Mouse (Mus musculus): ENCODE results near the gene Gstm3. TPM values are rescaled to one million over a fixed set of nuclear protein-coding genes. Genes with fewer than 3 reads are reported as not detected.
"Not testable (repeated sequence)": the region's sequence is repeated elsewhere in the genome, so short reads cannot be mapped to it uniquely, and the experiment has no call there.

Gene Gstm3
- total RNA-seq (2021): not detected in 2 replicates
- long read RNA-seq, transcript Gstm3-201 (8 exons, 1,311 nt): major isoform, 44 of 54 reads
- long read RNA-seq, partial matches to known transcripts: 5 of 54 reads
- long read RNA-seq, other reads (novel, unspliced or antisense): 5 of 54 reads

GRCm38 (mm10) chr3:107968724-107969395 lies at the start of gene Gstm3:
Gene Gstm3 (minus strand): TSS chr3:107969283.
- no peak for DNase-seq

- DNase-seq: no peak
Measured at GRCm38 (mm10) chr3:108018190-108018820, 49.2 kb upstream of the Gstm3 start.

- peak; percentile 92 for DNase-seq
Measured at GRCm38 (mm10) chr3:108017473-108018189, 48.5 kb upstream of the Gstm3 start, which contains the start of gene Gstm1. Gene Gstm1 (minus strand): TSS chr3:108017973.

GRCm38 (mm10) chr3:108016468-108016867 lies 47.4 kb upstream of the Gstm3 start:
- not testable (repeated sequence) for DNase-seq

DNA sequence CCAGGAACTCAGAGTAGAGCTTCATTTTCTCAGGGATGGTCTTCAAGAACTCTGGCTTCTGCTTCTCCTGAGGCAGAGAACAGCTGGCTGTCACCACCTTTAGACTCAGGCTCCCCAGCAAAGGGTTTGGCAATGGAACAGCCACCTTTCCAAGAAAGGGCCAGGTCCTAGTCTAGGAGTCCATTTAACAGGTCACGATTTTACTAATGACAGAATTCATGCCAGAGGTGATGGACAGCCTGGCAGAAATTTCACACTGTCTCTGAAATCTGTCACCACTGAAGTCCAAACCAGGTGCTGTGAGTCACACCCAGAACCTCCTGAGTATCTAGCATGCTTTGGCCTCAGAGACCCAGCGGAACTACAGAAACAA lies 45.9 kb upstream of the Gstm3 start:
- DNase-seq: no peak

DNA sequence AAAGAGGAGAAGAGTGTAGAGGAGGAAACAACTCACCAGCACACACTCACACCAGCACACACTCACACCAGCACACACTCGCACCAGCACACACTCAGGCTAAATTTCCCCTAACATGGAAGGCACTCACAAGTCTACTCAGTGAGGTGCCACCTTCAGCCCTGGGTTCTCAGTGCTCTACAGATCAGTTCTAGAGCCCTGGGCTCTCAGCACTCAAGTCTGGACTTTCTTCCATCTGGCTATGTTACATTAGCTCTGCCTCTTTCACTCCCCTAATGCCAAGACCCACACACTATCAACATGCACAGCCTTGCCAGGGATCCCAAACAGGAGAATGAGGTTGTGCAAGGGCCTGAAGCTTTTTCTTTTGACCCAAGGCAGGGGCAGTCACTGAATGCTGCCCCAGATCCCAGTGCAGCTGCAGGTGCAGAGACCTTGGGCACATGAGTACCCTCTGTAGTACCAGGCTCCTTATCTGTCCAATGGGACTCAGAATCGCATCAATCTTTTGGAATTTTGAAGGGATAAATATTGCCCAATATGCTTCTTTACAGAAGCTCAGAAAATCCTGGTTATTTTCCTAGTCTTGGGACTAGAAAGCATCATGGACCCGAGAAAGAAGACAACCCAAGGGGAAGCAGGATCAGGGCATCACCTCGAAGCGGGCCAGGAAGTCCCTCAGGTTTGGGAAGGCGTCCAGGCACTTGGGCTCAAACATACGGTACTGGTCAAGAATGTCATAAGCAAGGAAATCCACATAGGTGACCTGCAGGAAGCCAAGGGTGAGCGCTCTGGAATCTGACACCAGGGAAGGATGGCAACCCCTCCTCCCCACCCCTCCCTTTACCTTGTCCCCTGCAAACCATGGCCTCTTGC lies 45.3 kb upstream of the Gstm3 start:
- DNase-seq: no peak

DNA sequence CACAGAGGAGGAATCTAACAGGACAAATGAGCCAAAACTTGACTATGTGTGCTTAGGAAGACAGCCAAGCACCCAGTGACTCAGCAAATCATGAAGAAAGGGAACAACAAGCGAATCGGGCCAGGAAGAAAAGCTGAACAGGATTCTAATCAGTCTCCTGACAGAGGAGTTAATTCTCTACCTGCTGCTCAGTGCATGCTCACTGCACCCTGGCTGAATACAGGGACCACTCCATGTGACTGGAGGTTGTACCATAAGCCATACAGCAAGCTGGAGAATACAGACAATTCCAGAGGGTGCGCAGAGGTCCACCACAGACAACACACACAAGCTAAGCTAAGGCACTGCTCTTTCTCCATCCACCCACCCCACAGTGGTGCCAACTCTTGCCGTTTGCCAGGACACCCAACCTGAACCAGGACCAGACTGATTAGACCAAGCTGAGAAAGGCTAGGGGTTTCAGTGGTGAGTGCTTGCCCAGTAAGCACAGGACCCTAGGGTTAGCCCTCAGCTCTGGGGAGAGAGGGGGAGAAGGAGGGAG lies 44.3 kb upstream of the Gstm3 start:
- DNase-seq: peak; percentile 64

DNA sequence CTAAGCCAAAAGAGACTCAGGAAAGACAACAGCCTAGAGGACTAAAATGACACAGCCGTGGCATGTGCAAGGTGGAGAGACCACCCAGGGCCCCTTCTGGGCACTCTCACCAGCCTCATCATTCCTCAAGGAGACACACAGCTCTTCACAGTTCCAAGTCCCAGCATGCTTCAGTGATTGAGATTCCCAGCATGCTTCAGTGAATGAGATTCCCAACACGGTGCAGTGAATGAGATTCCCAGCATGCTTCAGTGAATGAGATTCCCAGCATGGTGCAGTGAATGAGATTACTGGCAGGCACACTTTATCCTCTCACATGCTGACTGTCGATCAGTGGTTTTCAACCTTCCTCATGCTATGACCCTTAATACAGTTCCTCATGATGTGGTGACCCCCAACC lies 42.5 kb upstream of the Gstm3 start:
- no peak for DNase-seq

DNA sequence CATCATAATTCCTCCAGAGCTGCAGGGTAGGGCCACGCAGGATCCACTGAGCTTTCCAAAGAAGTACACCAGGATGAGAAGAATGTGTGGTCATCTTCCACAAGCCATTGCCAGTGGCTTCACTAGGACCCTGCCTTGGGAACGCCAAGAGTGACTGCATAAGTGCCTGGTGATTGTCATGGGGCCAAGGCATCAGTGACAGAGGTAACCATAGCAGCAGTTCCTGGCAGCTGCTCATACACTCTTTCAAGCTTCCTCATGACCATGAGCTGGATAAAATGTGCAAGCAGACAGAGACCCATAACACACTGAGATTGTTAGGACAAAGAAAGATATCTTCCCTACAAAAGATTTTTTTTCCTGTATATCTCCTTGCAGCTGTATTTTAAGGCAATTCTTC lies 41.2 kb upstream of the Gstm3 start:
- peak; percentile 47 for DNase-seq

DNA sequence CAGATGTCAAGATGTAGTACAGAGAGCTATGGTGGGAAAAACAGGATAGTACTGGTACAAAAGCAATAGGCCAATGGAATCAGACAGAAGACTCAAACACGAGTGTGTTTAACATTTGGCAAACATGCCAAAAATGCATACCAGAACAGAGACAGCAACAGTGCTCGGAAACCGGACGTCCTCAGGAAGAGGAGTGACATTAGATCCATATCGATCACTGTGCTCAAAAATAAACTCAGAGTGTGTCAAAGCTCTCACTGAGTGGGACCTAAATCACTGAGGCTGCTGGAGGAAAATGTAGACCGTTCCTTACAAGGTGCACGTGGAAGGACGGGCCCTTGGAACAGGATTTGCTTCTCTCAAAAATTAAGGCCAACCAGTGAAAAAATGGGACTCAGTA lies 32.9 kb upstream of the Gstm3 start:
- no peak for DNase-seq

DNA sequence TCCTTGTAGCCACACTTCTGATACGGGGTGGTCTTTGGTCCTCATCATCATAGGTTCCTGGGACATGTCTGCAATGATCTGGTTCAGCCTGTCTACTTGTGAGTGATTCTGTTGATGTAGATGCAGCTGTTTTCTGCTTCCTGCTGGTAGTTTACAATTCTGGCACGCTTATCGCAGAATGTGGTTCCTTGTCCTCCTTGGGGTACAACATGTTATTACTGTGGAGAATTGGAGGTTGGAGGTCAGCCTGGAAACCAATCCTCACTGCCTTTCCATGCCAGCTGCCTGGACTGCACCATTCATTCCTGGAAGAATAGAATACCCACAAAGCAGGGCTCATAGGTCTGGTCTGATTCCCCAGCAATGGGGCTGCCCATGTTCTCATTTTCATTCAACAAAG lies 30.4 kb upstream of the Gstm3 start:
- no peak for DNase-seq

GRCm38 (mm10) chr3:107998591-107998990 lies 29.5 kb upstream of the Gstm3 start:
- DNase-seq: no peak

GRCm38 (mm10) chr3:107996576-107996975 lies 27.5 kb upstream of the Gstm3 start:
- DNase-seq: no peak

DNA sequence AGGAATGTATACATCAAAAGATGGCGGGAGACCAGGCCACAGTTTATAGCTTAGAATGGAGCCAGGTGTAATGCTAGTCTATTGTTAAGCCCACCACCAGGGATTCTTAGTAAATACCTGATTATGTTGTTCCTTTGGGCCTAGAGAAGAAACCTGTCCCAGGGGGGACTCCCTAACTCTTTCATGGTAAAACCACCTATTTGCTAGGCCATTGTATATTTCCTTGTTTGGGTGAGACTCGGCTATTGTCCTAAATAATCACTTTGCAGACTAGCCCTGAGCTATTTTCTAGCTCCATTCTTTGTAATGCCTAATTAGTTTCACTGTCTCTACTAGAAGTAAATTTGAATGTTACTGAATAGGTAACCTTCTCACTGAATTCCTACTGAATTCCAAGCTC lies 26.9 kb upstream of the Gstm3 start:
- DNase-seq: not testable (repeated sequence)

DNA sequence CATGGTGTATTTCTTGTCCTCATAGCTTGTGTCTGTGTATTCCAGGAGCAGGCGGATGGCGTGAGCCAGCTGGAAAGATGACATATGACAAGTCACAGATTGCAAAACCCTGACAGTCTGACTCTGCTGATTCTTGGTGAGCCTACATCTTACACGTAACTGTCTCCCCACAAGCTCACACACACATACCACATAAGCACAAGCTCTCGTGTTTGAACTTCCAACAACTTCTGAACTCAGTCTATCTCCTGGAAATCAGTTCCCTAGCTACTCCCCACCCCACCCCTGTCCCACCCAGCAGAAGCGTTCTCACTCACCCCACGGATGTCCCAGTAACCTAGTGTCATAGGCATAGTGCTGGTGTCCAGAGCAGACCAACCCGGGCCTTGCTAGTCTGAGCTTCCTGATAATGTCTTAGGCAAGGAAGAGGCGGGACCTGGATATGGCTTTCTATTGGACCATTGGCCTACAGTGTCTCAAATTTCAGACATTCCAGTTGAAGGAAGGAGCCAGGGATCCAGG lies 17.0 kb upstream of the Gstm3 start, which contains the start of gene Gstm2:
TSS of gene Gstm2 (minus strand) at position 413 of the 522 bp plus-strand sequence.
- peak; percentile 35 for DNase-seq

GRCm38 (mm10) chr3:107985141-107985540 lies 16.1 kb upstream of the Gstm3 start:
- not testable (repeated sequence) for DNase-seq

GRCm38 (mm10) chr3:107984471-107984870 lies 15.4 kb upstream of the Gstm3 start:
- no peak for DNase-seq

DNA sequence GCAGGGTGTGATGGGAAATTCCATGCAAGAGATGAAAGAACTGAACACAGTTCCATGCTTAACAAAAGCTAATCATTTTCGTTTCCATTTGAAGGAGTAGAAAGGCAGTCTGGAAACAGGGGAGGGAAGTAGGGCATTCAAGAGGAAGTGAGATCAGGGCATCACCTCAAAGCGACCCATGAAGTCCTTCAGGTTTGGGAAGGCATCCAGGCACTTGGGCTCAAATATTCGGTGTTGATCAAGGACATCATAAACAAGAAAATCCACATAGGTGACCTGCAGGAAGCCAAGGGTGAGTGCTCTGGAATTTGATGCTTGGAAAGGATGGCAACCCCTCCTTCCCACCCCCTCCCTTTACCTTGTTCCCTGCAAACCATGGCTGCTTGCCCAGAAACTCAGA lies 14.7 kb upstream of the Gstm3 start:
- DNase-seq: no peak

GRCm38 (mm10) chr3:107982726-107983125 lies 13.6 kb upstream of the Gstm3 start:
- peak; percentile 43 for DNase-seq

GRCm38 (mm10) chr3:107981261-107981660 lies 12.2 kb upstream of the Gstm3 start:
- DNase-seq: no peak

DNA sequence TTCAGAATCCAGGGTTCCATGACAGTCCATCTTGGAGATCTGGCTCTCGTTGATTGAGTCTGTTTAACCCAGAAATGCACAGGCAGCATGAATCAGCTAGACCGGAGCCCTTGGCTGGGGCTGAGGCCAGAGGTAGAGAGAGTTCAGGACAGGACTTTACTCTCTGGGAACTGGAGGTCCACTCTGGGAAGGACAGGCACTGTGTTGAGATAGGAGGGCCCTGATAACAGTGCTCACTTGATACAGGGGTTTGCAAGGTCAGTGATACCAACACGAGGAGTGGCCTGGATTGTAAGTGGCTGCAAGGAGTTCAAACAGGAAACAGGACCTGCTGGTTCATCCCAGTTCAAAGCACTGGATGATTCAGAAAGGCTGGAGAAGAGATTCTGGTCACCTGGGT lies 8.6 kb upstream of the Gstm3 start:
- no peak for DNase-seq
